Mouse (Mus musculus) testis, adult 2 months (tissue): ENCODE results near the gene Meis1.

Experiments used
- CTCF ChIP-seq: fragments of 200-500 bp; IDR thresholded peaks from 2 replicates; pipeline ENCODE4 v1.5.1; 2012; ENCODE audit warnings: low read depth, mild to moderate bottlenecking, inconsistent platforms, low read length, moderate library complexity; ENCODE audit not compliant: control insufficient read depth, insufficient read depth, insufficient replicate concordance
- POLR2A ChIP-seq: fragments of 200-500 bp; IDR thresholded peaks from 2 replicates; pipeline ENCODE4 v1.6.1; 2012; ENCODE audit warnings: low read depth, mild to moderate bottlenecking, inconsistent platforms, low read length, moderate library complexity; ENCODE audit not compliant: control insufficient read depth

GRCm38 (mm10) chr11:18920651-18921050 lies 98.1 kb downstream of the Meis1 start:
- TF ChIP-seq CTCF (no peak), POLR2A (no peak)
